Mouse (Mus musculus): ENCODE results near the gene Sfxn5. TPM values are rescaled to one million over a fixed set of nuclear protein-coding genes. Genes with fewer than 3 reads are reported as not detected.

The Sfxn5 gene
- polyA plus RNA-seq, 1 experiment from 2014 or later: 8.7 TPM

- peaks cover 63% of the 10 kb centered on the region for H3K27me3 ChIP-seq (ENCODE audit: low read depth, poor library complexity, severe bottlenecking)
- H3K27ac ChIP-seq (replicated peaks): no peak overlapping the region
- DNase-seq (ENCODE audit: low spot score): no peak
- peaks cover 16% of the 10 kb centered on the region for H3K4me1 ChIP-seq
- H3K9me3 ChIP-seq (replicated peaks): no peaks in the 10 kb centered on the region
- H3K36me3 ChIP-seq: no peaks in the 10 kb centered on the region
- no peak overlapping the region for H3K4me3 ChIP-seq
- WGBS: 74% methylated on average over 2 of the region's 2 CpGs
These were observed 39.3 kb upstream of the Sfxn5 start for GRCm38 (mm10) chr6:85372496-85372895.

GRCm38 (mm10) chr6:85371859-85372405, 38.7 kb upstream of the Sfxn5 start:
- Histone ChIP-seq H3K4me3 (no peak overlapping the region), H3K9me3 (replicated peaks) (no peaks in the 10 kb centered on the region), H3K27ac (replicated peaks) (no peak overlapping the region), H3K27me3 (ENCODE audit: low read depth, poor library complexity, severe bottlenecking) (peaks cover 57% of the 10 kb centered on the region), H3K36me3 (no peaks in the 10 kb centered on the region), H3K4me1 (peaks cover 16% of the 10 kb centered on the region)
- no peak for DNase-seq (ENCODE audit: low spot score)
- WGBS: 92% methylated on average over 6 of the region's 6 CpGs

GRCm38 (mm10) chr6:85370666-85371430, 37.6 kb upstream of the Sfxn5 start:
- Histone ChIP-seq H3K27me3 (ENCODE audit: low read depth, poor library complexity, severe bottlenecking) (peaks cover 47% of the 10 kb centered on the region), H3K4me1 (peaks cover 20% of the 10 kb centered on the region), H3K27ac (replicated peaks) (no peak overlapping the region), H3K4me3 (no peak overlapping the region), H3K9me3 (replicated peaks) (no peaks in the 10 kb centered on the region), H3K36me3 (no peaks in the 10 kb centered on the region)
- WGBS: 92% methylated on average over 9 of the region's 9 CpGs
- DNase-seq (ENCODE audit: low spot score): no peak

GRCm38 (mm10) chr6:85370041-85370440, 36.8 kb upstream of the Sfxn5 start:
- Histone ChIP-seq H3K4me1 (peaks cover 19% of the 10 kb centered on the region), H3K27ac (replicated peaks) (no peak overlapping the region), H3K36me3 (no peaks in the 10 kb centered on the region), H3K4me3 (no peak overlapping the region), H3K9me3 (replicated peaks) (no peaks in the 10 kb centered on the region), H3K27me3 (ENCODE audit: low read depth, poor library complexity, severe bottlenecking) (peaks cover 41% of the 10 kb centered on the region)
- 91% methylated on average over 5 of the region's 5 CpGs for WGBS
- no peak for DNase-seq (ENCODE audit: low spot score)

- Histone ChIP-seq H3K27ac (replicated peaks) (no peak overlapping the region), H3K4me1 (peaks cover 14% of the 10 kb centered on the region), H3K27me3 (ENCODE audit: low read depth, poor library complexity, severe bottlenecking) (peaks cover 41% of the 10 kb centered on the region), H3K4me3 (no peak overlapping the region), H3K36me3 (no peaks in the 10 kb centered on the region), H3K9me3 (replicated peaks) (no peaks in the 10 kb centered on the region)
- no peak for DNase-seq (ENCODE audit: low spot score)
- 88% methylated on average over 5 of the region's 5 CpGs for WGBS
These were observed 36.1 kb upstream of the Sfxn5 start for GRCm38 (mm10) chr6:85369181-85369860.

GRCm38 (mm10) chr6:85368722-85369121, 35.5 kb upstream of the Sfxn5 start:
- H3K4me3 ChIP-seq: no peak overlapping the region
- peaks cover 35% of the 10 kb centered on the region for H3K27me3 ChIP-seq (ENCODE audit: low read depth, poor library complexity, severe bottlenecking)
- peaks cover 8% of the 10 kb centered on the region for H3K4me1 ChIP-seq
- H3K36me3 ChIP-seq: no peaks in the 10 kb centered on the region
- DNase-seq (ENCODE audit: low spot score): no peak
- H3K27ac ChIP-seq (replicated peaks): no peak overlapping the region
- H3K9me3 ChIP-seq (replicated peaks): no peaks in the 10 kb centered on the region
- 68% methylated on average over 5 of the region's 5 CpGs for WGBS

GRCm38 (mm10) chr6:85368166-85368565, 34.9 kb upstream of the Sfxn5 start:
- DNase-seq (ENCODE audit: low spot score): no peak
- Histone ChIP-seq H3K36me3 (no peaks in the 10 kb centered on the region), H3K4me1 (peaks cover 4% of the 10 kb centered on the region; the same call in 1 of the 2 replicates), H3K27me3 (ENCODE audit: low read depth, poor library complexity, severe bottlenecking) (peaks cover 29% of the 10 kb centered on the region), H3K27ac (replicated peaks) (no peak overlapping the region), H3K4me3 (no peak overlapping the region), H3K9me3 (replicated peaks) (no peaks in the 10 kb centered on the region)
- 85% methylated on average over 1 of the region's 1 CpGs for WGBS

- 79% methylated on average over 1 of the region's 1 CpGs for WGBS
- H3K9me3 ChIP-seq (replicated peaks): no peaks in the 10 kb centered on the region
- no peak for DNase-seq (ENCODE audit: low spot score)
These were observed 33.2 kb upstream of the Sfxn5 start for GRCm38 (mm10) chr6:85366387-85366786.

GRCm38 (mm10) chr6:85364439-85364838, 31.2 kb upstream of the Sfxn5 start:
- Histone ChIP-seq H3K27me3 (ENCODE audit: low read depth, poor library complexity, severe bottlenecking) (no peaks in the 10 kb centered on the region), H3K4me1 (peaks cover 4% of the 10 kb centered on the region; the same call in 1 of the 2 replicates), H3K27ac (replicated peaks) (no peak overlapping the region), H3K4me3 (no peak overlapping the region), H3K9me3 (replicated peaks) (no peaks in the 10 kb centered on the region), H3K36me3 (no peaks in the 10 kb centered on the region)
- WGBS: 80% methylated on average over 5 of the region's 5 CpGs
- DNase-seq (ENCODE audit: low spot score): no peak

More at GRCm38 (mm10) chr6:85366387-85366786, 33.2 kb upstream of the Sfxn5 start:
- Histone ChIP-seq H3K36me3 (no peaks in the 10 kb centered on the region), H3K4me3 (no peak overlapping the region), H3K4me1 (peaks cover 4% of the 10 kb centered on the region; the same call in 1 of the 2 replicates), H3K27ac (replicated peaks) (no peak overlapping the region), H3K27me3 (ENCODE audit: low read depth, poor library complexity, severe bottlenecking) (peaks cover 11% of the 10 kb centered on the region; the same call in 1 of the 2 replicates)

GRCm38 (mm10) chr6:85363906-85364260, 30.7 kb upstream of the Sfxn5 start:
- DNase-seq (ENCODE audit: low spot score): no peak
- WGBS: 92% methylated on average over 4 of the region's 4 CpGs
- no peaks in the 10 kb centered on the region for H3K9me3 ChIP-seq (replicated peaks)
- H3K36me3 ChIP-seq: no peaks in the 10 kb centered on the region
- no peaks in the 10 kb centered on the region for H3K27me3 ChIP-seq (ENCODE audit: low read depth, poor library complexity, severe bottlenecking)
- H3K4me1 ChIP-seq: peaks cover 4% of the 10 kb centered on the region; the same call in 1 of the 2 replicates
- no peak overlapping the region for H3K27ac ChIP-seq (replicated peaks)
- no peak overlapping the region for H3K4me3 ChIP-seq

- H3K27me3 ChIP-seq (ENCODE audit: low read depth, poor library complexity, severe bottlenecking): no peaks in the 10 kb centered on the region
- H3K4me1 ChIP-seq: peaks cover 4% of the 10 kb centered on the region; the same call in 1 of the 2 replicates
- DNase-seq (ENCODE audit: low spot score): no peak
- 92% methylated on average over 5 of the region's 5 CpGs for WGBS
- H3K9me3 ChIP-seq (replicated peaks): no peaks in the 10 kb centered on the region
- no peak overlapping the region for H3K27ac ChIP-seq (replicated peaks)
- H3K4me3 ChIP-seq: no peak overlapping the region
- no peaks in the 10 kb centered on the region for H3K36me3 ChIP-seq
These were observed 30.1 kb upstream of the Sfxn5 start for GRCm38 (mm10) chr6:85363231-85363905.

GRCm38 (mm10) chr6:85362610-85363009, 29.4 kb upstream of the Sfxn5 start:
- no peak for DNase-seq (ENCODE audit: low spot score)
- Histone ChIP-seq H3K9me3 (replicated peaks) (no peaks in the 10 kb centered on the region), H3K36me3 (no peaks in the 10 kb centered on the region), H3K4me1 (peaks cover 4% of the 10 kb centered on the region; the same call in 1 of the 2 replicates), H3K4me3 (no peak overlapping the region), H3K27ac (replicated peaks) (no peak overlapping the region), H3K27me3 (ENCODE audit: low read depth, poor library complexity, severe bottlenecking) (no peaks in the 10 kb centered on the region)
- 89% methylated on average over 5 of the region's 5 CpGs for WGBS
